Mouse (Mus musculus) megakaryocyte progenitor cell, adult 5-6 weeks (primary cell): ENCODE results near the gene Npb. TPM values are rescaled to one million over a fixed set of nuclear protein-coding genes. Genes with fewer than 3 reads are reported as not detected.

Source experiments
- ATAC-seq: replicated peaks from 2 replicates; pipeline ENCODE4 v1.8.0; 2016; ENCODE audit warnings: mild to moderate bottlenecking, moderate TSS enrichment, inconsistent platforms; ENCODE audit not compliant: poor library complexity
- total RNA-seq, 2 experiments: library from RNA; stranded (forward) in 1 of 2; stranded (reverse) in 1 of 2; fragments of 157-497, 149-512 nt in 1 of 2; fragments of 200-1000 nt in 1 of 2; gene quantifications; 2 replicates each; pipeline versions ENCODE4 v1.2.3 to v1.2.4; 2015 to 2017

Gene Npb
- total RNA-seq, 2 experiments from 2014 or later = 0.59 TPM; not detected in 1

- ATAC-seq = no peak
These were observed 22.8 kb downstream of the Npb start for GRCm38 (mm10) chr11:120630881-120631725.

DNA sequence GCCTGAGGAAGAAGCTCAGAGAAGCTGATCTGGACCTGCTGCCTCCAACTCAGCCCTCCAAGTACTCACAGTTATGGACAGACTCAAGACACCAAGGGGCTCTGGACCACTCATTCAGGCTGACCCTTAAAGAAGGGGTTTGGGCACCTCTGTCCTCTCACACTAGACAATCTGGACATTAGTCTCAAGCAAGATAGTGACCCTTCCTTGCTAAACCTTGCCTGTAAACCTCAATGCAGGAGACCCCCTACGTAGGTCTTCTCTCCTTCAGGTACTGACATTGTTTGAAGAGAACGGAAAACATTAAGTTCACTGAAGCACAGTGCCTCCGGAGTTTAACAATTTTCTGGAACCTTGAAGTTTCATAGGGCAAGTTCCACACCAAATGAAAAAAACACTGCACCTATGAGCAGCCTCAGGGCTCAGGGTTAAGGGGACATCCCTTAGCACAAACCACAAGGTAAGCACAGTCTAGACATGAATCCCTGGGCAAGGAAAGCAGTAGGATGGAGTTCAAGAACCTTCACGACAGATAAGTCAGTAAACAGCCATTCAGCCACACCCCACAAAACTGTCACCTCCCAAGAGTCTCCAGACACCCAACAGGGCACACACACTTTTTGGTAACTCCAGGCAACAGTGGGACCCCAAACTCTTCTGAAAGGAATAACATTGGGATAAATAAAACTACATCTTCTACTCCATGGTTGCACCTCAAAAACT is 23.6 kb downstream of the Npb start:
- ATAC-seq = no peak

- peak; percentile 27 for ATAC-seq
These were observed 24.6 kb downstream of the Npb start for GRCm38 (mm10) chr11:120632559-120633519.

GRCm38 (mm10) chr11:120633520-120634343 is 25.5 kb downstream of the Npb start, which contains the start of gene Mafg:
Gene Mafg (minus strand): TSS chr11:120633600.
- ATAC-seq = peak; percentile 51

- no peak for ATAC-seq
These were observed 26.5 kb downstream of the Npb start for GRCm38 (mm10) chr11:120634810-120635209.

DNA sequence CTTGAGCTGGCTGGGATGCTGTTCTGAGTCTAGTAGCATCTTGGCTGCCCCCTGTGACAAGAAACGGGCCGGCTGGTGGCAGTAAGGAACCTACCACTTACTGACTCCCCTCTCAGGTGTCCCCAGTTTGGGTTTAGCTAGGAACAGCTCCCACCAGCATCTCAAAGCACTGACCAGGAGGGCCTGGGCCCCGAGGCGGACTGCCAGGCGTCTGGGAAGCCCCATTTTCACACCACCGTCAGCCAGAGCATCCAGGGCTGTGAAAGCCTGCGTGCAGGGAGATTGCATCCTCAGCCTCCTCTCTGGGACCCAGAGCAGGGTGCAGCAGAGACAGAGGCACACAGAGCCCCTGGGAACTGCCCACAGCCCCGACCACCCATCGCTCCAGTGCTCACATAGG is 33.0 kb downstream of the Npb start:
- ATAC-seq = no peak

- peak; percentile 9; the same call in 1 of the 2 replicates for ATAC-seq
These were observed 33.6 kb downstream of the Npb start for GRCm38 (mm10) chr11:120641869-120642268.

DNA sequence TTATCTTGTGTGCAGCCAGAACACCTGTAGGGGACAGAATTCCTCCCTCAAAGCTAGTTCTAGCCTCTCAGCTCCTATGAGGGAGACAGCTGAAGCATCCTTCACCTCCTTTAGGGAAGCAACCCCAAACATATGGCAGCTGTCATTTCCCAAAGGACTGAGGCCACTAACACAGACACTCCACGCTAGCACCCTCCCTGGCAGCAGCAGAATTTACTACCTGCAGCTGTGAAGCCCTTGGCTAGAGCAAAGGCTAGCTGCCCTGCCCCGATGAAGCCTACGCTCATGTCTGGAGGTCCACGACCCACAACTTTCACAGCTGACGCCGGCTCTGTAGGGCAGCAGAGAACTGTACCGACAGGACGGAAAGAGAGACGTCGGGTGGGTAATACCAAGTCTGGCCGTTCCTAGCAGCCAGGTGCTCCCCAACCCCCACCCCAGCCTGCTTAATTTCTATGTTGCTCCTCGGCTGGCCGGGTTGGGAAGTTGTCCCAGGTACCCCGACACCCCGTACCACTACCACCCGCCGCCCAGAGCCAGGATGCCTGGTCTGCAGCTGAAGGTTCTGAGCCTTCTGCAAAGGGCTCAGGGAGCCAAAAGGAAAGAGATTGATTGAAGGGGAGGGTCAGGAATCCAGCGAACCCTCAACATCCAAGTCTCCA is 34.8 kb downstream of the Npb start:
- peak; percentile 17 for ATAC-seq

- ATAC-seq = peak; percentile 96
These were observed 35.3 kb downstream of the Npb start, which contains the start of gene Pycr1 for GRCm38 (mm10) chr11:120643601-120643987. Gene Pycr1 (minus strand): TSS chr11:120643769.

- no peak for ATAC-seq
These were observed 39.0 kb downstream of the Npb start for GRCm38 (mm10) chr11:120647047-120647830.

GRCm38 (mm10) chr11:120648001-120648476 is 39.8 kb downstream of the Npb start, which contains the start of gene Myadml2:
Gene Myadml2 (minus strand): TSS chr11:120648158.
- ATAC-seq = peak; percentile 26; the same call in 1 of the 2 replicates

GRCm38 (mm10) chr11:120651872-120652271 is 43.6 kb downstream of the Npb start:
- peak; percentile 51; the same call in 1 of the 2 replicates for ATAC-seq

DNA sequence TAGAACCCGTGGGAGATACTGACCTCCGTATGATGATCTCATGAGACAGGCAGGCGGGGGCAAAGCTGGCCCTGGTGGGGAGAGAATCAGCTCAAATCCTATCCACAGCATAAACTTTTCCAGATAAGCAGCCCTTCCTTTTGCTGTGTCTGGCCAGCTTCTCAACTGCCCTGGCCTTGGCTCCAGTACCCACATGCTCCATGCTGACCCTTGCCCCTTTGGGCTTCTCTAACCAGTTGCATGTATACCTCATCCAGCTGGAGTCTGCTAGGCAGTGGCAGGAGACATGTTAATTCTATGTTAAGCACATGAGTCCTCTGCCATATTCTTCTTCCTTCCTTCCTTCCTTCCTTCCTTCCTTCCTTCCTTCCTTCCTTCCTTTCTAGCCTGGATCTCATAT is 46.5 kb downstream of the Npb start:
- no peak for ATAC-seq

DNA sequence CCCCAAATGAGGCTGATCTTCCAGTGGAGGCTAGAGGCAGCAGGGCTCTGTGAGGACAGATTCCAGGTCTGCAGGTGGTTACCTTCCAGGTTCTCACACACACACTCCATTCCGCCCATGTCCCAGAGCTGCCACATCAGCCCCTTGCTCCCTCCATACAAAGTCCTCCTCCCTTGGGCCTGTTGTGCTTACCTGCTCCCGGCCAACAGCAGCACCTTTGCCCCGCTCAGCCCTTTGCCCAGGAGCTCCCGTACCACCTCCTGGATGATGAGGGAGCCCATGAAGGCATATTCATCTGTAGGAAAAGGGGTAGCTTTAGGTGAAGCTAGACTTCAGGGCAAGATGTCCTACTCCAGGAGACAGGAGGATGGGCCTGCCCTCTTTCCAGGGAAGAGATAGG is 49.0 kb downstream of the Npb start:
- ATAC-seq = no peak
